Mouse (Mus musculus) heart, adult 2 months (tissue): ENCODE measurements around the gene Keap1. TPM values are rescaled to one million over a fixed set of nuclear protein-coding genes. Genes with fewer than 3 reads are reported as not detected.

Experiments used
- DNase-seq, 2 experiments: peaks; one replicate each; pipeline ENCODE4 v3.0.0; 2021
- H3K27ac ChIP-seq: fragments of 200-600 bp; 2 replicates; pipeline ENCODE4 v1.8.1; 2022
- H3K27me3 ChIP-seq: fragments of 200-500 bp; 2 replicates; pipeline ENCODE4 v1.6.1; 2012; ENCODE audit warnings: mild to moderate bottlenecking, low read length, inconsistent platforms, mixed read lengths; ENCODE audit not compliant: control insufficient read depth, insufficient read depth
- H3K36me3 ChIP-seq: fragments of 200-500 bp; 2 replicates; pipeline ENCODE4 v1.6.1; 2012; ENCODE audit warnings: low read length, inconsistent platforms; ENCODE audit not compliant: control insufficient read depth, insufficient read depth
- H3K4me1 ChIP-seq: fragments of 200-500 bp; 2 replicates; pipeline ENCODE4 v1.6.1; 2011; ENCODE audit warnings: low read length; ENCODE audit not compliant: control insufficient read depth, insufficient read depth
- H3K4me3 ChIP-seq: fragments of 200-600 bp; 2 replicates; pipeline ENCODE4 v1.8.1; 2022
- H3K79me2 ChIP-seq: fragments of 200-500 bp; replicated peaks from 2 replicates; pipeline ENCODE4 v1.6.1; 2012; ENCODE audit warnings: mild to moderate bottlenecking, inconsistent platforms, low read length, moderate library complexity, mixed read lengths; ENCODE audit not compliant: control insufficient read depth, insufficient read depth
- H3K9ac ChIP-seq: fragments of 200-500 bp; 2 replicates; pipeline ENCODE4 v1.6.1; 2012; ENCODE audit warnings: low read depth, mild to moderate bottlenecking, control low read depth, inconsistent platforms, low read length, mixed read lengths
- CTCF ChIP-seq: fragments of 200-600 bp; IDR thresholded peaks from 2 replicates; pipeline ENCODE4 v1.8.1; 2022; ENCODE audit warnings: antibody characterized with exemption, mild to moderate bottlenecking, moderate library complexity
- EP300 ChIP-seq: fragments of 200-500 bp; IDR thresholded peaks from 2 replicates; pipeline ENCODE4 v1.6.1; 2011; ENCODE audit warnings: low read depth, low read length, control low read depth; ENCODE audit not compliant: insufficient read depth
- POLR2A ChIP-seq: fragments of 200-500 bp; IDR thresholded peaks from 2 replicates; pipeline ENCODE4 v1.6.1; 2011; ENCODE audit warnings: mild to moderate bottlenecking, low read depth, low read length, control low read depth; ENCODE audit not compliant: insufficient read depth
- WGBS: fragments of 180-500 bp; shearing (Covaris S2); methylation state at CpG from one replicate; pipeline ENCODE4 v1.1.7; 2018; 5-methylcytosine and 5-hydroxymethylcytosine counted together
- intact Hi-C: fragments of 180-260 bp; cut with DNase I; formaldehyde crosslinking; loops from one replicate; pipeline ENCODE4 v1.15.1; 2025
- polyA plus RNA-seq: library from polyadenylated mRNA; depleted of rRNA; stranded (reverse); fragments of >200 nt; gene quantifications from 2 replicates; pipeline ENCODE4 v1.2.3, GENCODE M21; 2012
- total RNA-seq, 2 experiments: library from RNA; stranded (reverse); gene quantifications; 2 replicates each; pipeline ENCODE4 v1.2.3; 2021

Keap1 gene
- total and polyA plus RNA-seq, 3 experiments = 37.6 to 47.2 (median 40.4) TPM

DNA sequence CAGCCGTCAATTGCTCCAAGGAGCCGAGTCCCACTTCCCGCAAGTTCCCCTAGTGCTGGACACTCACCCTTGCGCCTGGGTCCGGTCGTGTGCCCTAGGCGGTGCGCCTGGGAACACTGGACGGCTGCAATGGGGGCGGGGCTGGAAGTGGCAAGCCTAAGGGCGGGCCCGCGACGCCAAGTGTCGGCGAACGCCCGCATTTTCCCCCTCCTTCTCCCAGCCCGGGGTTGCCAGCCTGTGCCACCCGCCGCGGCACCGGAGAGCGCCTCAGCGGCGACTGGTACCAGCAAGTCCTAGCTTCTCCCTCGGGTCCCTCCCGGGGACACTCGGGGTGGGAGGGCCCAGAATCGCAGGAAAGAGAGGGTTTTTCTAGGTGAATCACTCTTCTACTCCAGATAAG is 9.2 kb upstream of the Keap1 start, which contains the start of gene S1pr5:
TSS of gene S1pr5 (minus strand) at position 118 of the 400 bp plus-strand sequence.
- H3K79me2 ChIP-seq = no peaks in the 10 kb centered on the region
- H3K9ac ChIP-seq = no peak within 1 kb of the TSS
- intact Hi-C loops = no loop called here
- H3K27ac ChIP-seq = no peak within 1 kb of the TSS
- 0 out of 2 replicates have a peak within 1 kb of the TSS, but pooled peaks have one; percentile 4 for H3K4me3 ChIP-seq
- H3K36me3 ChIP-seq = no peaks in the 10 kb centered on the region
- H3K4me1 ChIP-seq = peaks cover 3% of the 10 kb centered on the region; the same call in 1 of the 2 replicates
- 2% methylated on average over 30 of the region's 30 CpGs for WGBS
- TF ChIP-seq EP300 = no peak
- TF ChIP-seq POLR2A = no peak
- no peak for TF ChIP-seq CTCF
- peaks cover 13% of the 10 kb centered on the region for H3K27me3 ChIP-seq
- peak in 1 of 2 experiments; percentile 63 for DNase-seq

DNA sequence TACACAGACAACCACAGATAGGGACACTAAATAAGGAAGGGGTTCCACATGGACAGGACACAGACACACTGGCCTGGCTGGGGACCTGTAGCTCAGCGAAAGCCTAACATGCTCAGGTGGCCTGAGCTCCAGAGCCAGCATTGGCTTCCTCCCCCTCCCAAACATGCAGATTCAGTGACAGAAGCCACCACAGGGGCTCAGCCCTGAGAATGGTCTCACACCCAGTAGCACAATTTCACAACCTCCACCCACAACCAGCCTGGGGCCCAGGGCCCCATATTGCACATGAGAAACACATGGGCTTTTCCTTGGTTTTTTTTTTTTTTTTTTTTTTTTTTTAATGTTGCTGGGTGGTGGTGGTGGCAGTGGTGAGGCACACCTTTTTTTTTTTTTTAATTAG is 7.2 kb upstream of the Keap1 start:
- Histone ChIP-seq H3K9ac (no peak overlapping the region), H3K27me3 (peaks cover 13% of the 10 kb centered on the region), H3K4me1 (0 out of 2 replicates have a peak, but pooled peaks cover 1% of the 10 kb centered on the region), H3K36me3 (no peaks in the 10 kb centered on the region), H3K79me2 (no peaks in the 10 kb centered on the region), H3K27ac (no peak overlapping the region), H3K4me3 (no peak overlapping the region)
- TF ChIP-seq POLR2A (no peak), EP300 (no peak), CTCF (no peak)
- WGBS = 92% methylated on average over 1 of the region's 1 CpGs
- intact Hi-C loops = no loop called here
- no peak for DNase-seq

GRCm38 (mm10) chr9:21245113-21245487 is 5.9 kb upstream of the Keap1 start:
- Histone ChIP-seq H3K27me3 (peaks cover 13% of the 10 kb centered on the region), H3K9ac (peak overlapping the region; percentile 62), H3K4me3 (peak overlapping the region; percentile 46), H3K36me3 (no peaks in the 10 kb centered on the region), H3K27ac (no peak overlapping the region), H3K79me2 (no peaks in the 10 kb centered on the region), H3K4me1 (0 out of 2 replicates have a peak, but pooled peaks cover 1% of the 10 kb centered on the region)
- no peak for TF ChIP-seq CTCF
- intact Hi-C loops = no loop called here
- DNase-seq = no peak
- 3% methylated on average over 16 of the region's 16 CpGs for WGBS

DNA sequence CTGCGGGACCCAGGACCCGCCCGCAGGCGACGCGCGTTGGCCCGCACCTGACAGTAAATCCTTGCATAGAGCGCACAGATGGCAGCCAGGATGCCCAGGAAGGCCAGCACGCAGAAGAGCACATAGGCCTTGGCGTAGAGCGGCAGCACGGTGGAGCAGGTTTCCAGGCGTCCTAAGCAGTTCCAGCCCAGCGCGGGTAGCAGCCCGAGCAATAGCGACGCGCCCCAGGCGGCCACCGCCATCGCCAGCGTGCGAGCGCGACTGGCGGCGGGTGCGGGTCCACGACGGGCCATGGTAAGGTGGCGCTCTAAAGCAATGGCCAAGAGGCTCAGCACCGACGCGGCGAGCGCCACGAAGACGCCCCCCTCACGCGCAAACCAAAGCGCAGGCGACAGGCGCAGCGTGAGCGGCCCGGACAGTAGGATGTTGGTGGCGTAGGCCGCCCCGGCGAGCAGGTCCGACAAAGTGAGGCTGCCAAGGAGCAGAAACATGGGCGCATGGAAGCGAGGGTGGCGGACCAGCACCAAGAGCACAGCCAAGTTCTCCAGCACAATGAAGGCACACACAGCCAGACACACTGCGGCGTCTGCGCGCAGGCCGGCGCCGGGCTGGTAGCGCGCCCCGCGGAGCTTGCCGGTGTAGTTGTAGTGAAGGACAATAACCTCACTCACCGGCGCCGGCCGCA is 5.4 kb upstream of the Keap1 start:
- Histone ChIP-seq H3K36me3 (no peaks in the 10 kb centered on the region), H3K9ac (peak overlapping the region; percentile 62), H3K79me2 (no peaks in the 10 kb centered on the region), H3K27ac (no peak overlapping the region), H3K4me3 (peak overlapping the region; percentile 46), H3K27me3 (peaks cover 13% of the 10 kb centered on the region), H3K4me1 (0 out of 2 replicates have a peak, but pooled peaks cover 1% of the 10 kb centered on the region)
- WGBS = under 1% methylated on average over 72 of the region's 72 CpGs
- peak in 1 of 2 experiments; percentile 36 for DNase-seq
- intact Hi-C loops = loop anchor here (5.0 kb wide), 2 partner anchors 123 to 168 kb away; partner anchors contain the start of genes Ilf3 and Qtrt1
- no peak for TF ChIP-seq POLR2A
- no peak for TF ChIP-seq CTCF
- TF ChIP-seq EP300 = no peak

- intact Hi-C loops = loop anchor here (5.0 kb wide), 2 partner anchors 123 to 168 kb away; partner anchors contain the start of genes Ilf3 and Qtrt1
- 6% methylated on average over 42 of the region's 42 CpGs for WGBS
- Histone ChIP-seq H3K4me3 (peak overlapping the region; percentile 46), H3K36me3 (no peaks in the 10 kb centered on the region), H3K27me3 (peaks cover 13% of the 10 kb centered on the region), H3K4me1 (0 out of 2 replicates have a peak, but pooled peaks cover 1% of the 10 kb centered on the region), H3K9ac (peak overlapping the region; percentile 62), H3K79me2 (no peaks in the 10 kb centered on the region), H3K27ac (no peak overlapping the region)
- DNase-seq = no peak
- TF ChIP-seq POLR2A (no peak), EP300 (no peak), CTCF (no peak)
These were observed 4.8 kb upstream of the Keap1 start for GRCm38 (mm10) chr9:21243826-21244427.

GRCm38 (mm10) chr9:21241343-21241742 is 2.2 kb upstream of the Keap1 start:
- no peak overlapping the region for H3K27ac ChIP-seq
- WGBS = 8% methylated on average over 11 of the region's 11 CpGs
- DNase-seq = peak; percentile 80 to 81
- no peak overlapping the region for H3K9ac ChIP-seq
- peaks cover 7% of the 10 kb centered on the region for H3K4me1 ChIP-seq
- H3K36me3 ChIP-seq = no peaks in the 10 kb centered on the region
- H3K79me2 ChIP-seq = no peaks in the 10 kb centered on the region
- intact Hi-C loops = loop anchor here (5.0 kb wide), 2 partner anchors 126 to 171 kb away; partner anchors contain the start of genes Ilf3 and Qtrt1
- peaks cover 10% of the 10 kb centered on the region for H3K27me3 ChIP-seq
- TF ChIP-seq EP300 = peak; percentile 73; the same call in 1 of the 2 replicates
- peak; percentile 99 for TF ChIP-seq CTCF
- TF ChIP-seq POLR2A = no peak
- H3K4me3 ChIP-seq = no peak overlapping the region
